Mouse (Mus musculus): Measurements from ENCODE around the gene Gm13279. TPM values are rescaled to one million over a fixed set of nuclear protein-coding genes. Genes with fewer than 3 reads are reported as not detected.
"Not testable (repeated sequence)": the region's sequence is repeated elsewhere in the genome, so short reads cannot be mapped to it uniquely, and the experiment has no call there.

The Gm13279 gene
- polyA plus RNA-seq, 1 experiment from 2014 or later = not detected

GRCm38 (mm10) chr4:88773534-88773933 is 23.7 kb upstream of the Gm13279 start, which contains the start of gene Gm13290:
Gm13290 (plus strand) TSS chr4:88773834.
- H3K4me1 ChIP-seq; H3K27me3 ChIP-seq; H3K27ac ChIP-seq; H3K9me3 ChIP-seq; H3K4me2 ChIP-seq (replicated peaks); H3K36me3 ChIP-seq; ATAC-seq (ENCODE audit: insufficient number of reproducible peaks, insufficient read depth, low FRiP score, low TSS enrichment); H3K9ac ChIP-seq; H3K4me3 ChIP-seq: not testable (repeated sequence)
- no CpG with 5 or more reads among the region's 32 CpGs for WGBS

GRCm38 (mm10) chr4:88776622-88777021 is 20.6 kb upstream of the Gm13279 start, which contains the start of gene Gm13289:
Gm13289 (plus strand) TSS chr4:88776922.
- not testable (repeated sequence) for H3K9me3 ChIP-seq; H3K4me1 ChIP-seq; H3K4me2 ChIP-seq (replicated peaks); ATAC-seq (ENCODE audit: insufficient number of reproducible peaks, insufficient read depth, low FRiP score, low TSS enrichment); H3K9ac ChIP-seq; H3K4me3 ChIP-seq; H3K27ac ChIP-seq; H3K36me3 ChIP-seq; H3K27me3 ChIP-seq
- WGBS = no CpG with 5 or more reads among the region's 29 CpGs

DNA sequence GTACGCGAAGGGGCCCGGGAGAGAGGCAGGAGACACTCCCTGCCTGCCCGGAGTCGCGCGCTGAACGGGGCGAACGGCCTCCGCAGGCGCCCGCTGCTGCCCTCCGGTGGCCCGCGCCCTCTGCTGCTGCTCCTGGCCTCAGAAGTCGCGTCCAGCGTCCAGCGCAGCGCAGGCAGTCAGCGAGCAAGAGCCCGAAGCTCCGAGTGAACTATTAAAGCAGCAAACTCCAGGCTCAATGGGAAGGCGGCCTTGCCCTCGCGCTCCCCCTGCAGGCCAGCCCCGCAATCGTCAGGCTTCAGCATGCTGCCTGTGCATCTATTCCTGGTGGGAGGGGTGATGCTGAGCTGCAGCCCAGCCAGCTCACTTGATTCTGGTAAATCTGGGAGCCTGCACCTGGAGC is 17.6 kb upstream of the Gm13279 start, which contains the start of gene Gm13272:
Gene Gm13272, plus strand, starts transcription at position 301 of the 400 bp plus-strand sequence.
- H3K27ac ChIP-seq; H3K27me3 ChIP-seq; H3K4me1 ChIP-seq; H3K4me3 ChIP-seq; H3K9me3 ChIP-seq; ATAC-seq (ENCODE audit: insufficient number of reproducible peaks, insufficient read depth, low FRiP score, low TSS enrichment); H3K9ac ChIP-seq; H3K4me2 ChIP-seq (replicated peaks); H3K36me3 ChIP-seq: not testable (repeated sequence)
- WGBS = no CpG with 5 or more reads among the region's 29 CpGs

DNA sequence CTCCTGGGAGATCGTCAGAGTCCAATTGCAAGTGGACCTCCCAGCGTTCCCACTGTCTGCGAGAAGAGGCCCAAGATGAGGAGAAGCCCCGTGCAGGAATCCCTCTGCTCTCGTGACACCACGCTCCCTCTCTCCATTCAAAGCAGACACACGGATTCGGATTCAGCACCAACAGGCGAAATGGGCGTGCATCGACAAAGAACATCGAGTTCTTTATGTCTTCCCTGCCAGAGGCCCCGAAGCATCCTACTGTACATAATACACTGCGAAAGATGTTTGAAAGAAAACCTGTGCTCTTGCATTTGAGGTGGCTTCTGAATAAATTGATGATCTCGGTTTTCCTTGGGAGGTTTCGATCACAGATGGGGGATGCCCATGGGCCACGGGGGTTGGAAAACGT is 16.9 kb upstream of the Gm13279 start:
- not testable (repeated sequence) for ATAC-seq (ENCODE audit: insufficient number of reproducible peaks, insufficient read depth, low FRiP score, low TSS enrichment); H3K4me3 ChIP-seq; H3K9me3 ChIP-seq; H3K4me2 ChIP-seq (replicated peaks); H3K9ac ChIP-seq; H3K27ac ChIP-seq; H3K27me3 ChIP-seq; H3K4me1 ChIP-seq; H3K36me3 ChIP-seq
- WGBS = 41% methylated on average over 16 of the region's 18 CpGs

GRCm38 (mm10) chr4:88781831-88782230 is 15.4 kb upstream of the Gm13279 start, which contains the start of gene Ifnz:
Ifnz (plus strand) TSS chr4:88782131.
- 16% methylated on average over 5 of the region's 7 CpGs for WGBS
- not testable (repeated sequence) for H3K4me1 ChIP-seq; H3K9ac ChIP-seq; H3K36me3 ChIP-seq; H3K9me3 ChIP-seq; ATAC-seq (ENCODE audit: insufficient number of reproducible peaks, insufficient read depth, low FRiP score, low TSS enrichment); H3K27ac ChIP-seq; H3K27me3 ChIP-seq
- Histone ChIP-seq H3K4me2 (replicated peaks) (peak within 1 kb of the TSS; percentile 30; the same call in 1 of the 2 replicates), H3K4me3 (0 out of 2 replicates have a peak within 1 kb of the TSS, but pooled peaks have one; percentile 22)

- H3K27me3 ChIP-seq; H3K27ac ChIP-seq; H3K36me3 ChIP-seq; H3K9ac ChIP-seq; H3K9me3 ChIP-seq; H3K4me1 ChIP-seq; ATAC-seq (ENCODE audit: insufficient number of reproducible peaks, insufficient read depth, low FRiP score, low TSS enrichment): not testable (repeated sequence)
- WGBS = 0% methylated on average over 21 of the region's 31 CpGs
- H3K4me2 ChIP-seq (replicated peaks) = peak overlapping the region; percentile 30; the same call in 1 of the 2 replicates
- H3K4me3 ChIP-seq = 0 out of 2 replicates have a peak overlapping the region, but pooled peaks have one; percentile 22
These were observed 14.9 kb upstream of the Gm13279 start for GRCm38 (mm10) chr4:88782335-88782734.

GRCm38 (mm10) chr4:88785409-88785808 is 11.8 kb upstream of the Gm13279 start, which contains the start of gene Gm13276:
Gm13276 (plus strand) TSS chr4:88785709.
- H3K9ac ChIP-seq; H3K9me3 ChIP-seq; ATAC-seq (ENCODE audit: insufficient number of reproducible peaks, insufficient read depth, low FRiP score, low TSS enrichment); H3K27ac ChIP-seq; H3K4me1 ChIP-seq; H3K27me3 ChIP-seq; H3K4me2 ChIP-seq (replicated peaks); H3K4me3 ChIP-seq; H3K36me3 ChIP-seq: not testable (repeated sequence)
- WGBS = no CpG with 5 or more reads among the region's 27 CpGs

GRCm38 (mm10) chr4:88788402-88788801 is 8.8 kb upstream of the Gm13279 start, which contains the start of gene Gm13277:
Gm13277 (plus strand) TSS chr4:88788632.
- H3K36me3 ChIP-seq; H3K27me3 ChIP-seq; H3K9me3 ChIP-seq; H3K4me2 ChIP-seq (replicated peaks); H3K27ac ChIP-seq; H3K4me1 ChIP-seq; H3K4me3 ChIP-seq; ATAC-seq (ENCODE audit: insufficient number of reproducible peaks, insufficient read depth, low FRiP score, low TSS enrichment); H3K9ac ChIP-seq: not testable (repeated sequence)
- 0% methylated on average over 1 of the region's 28 CpGs for WGBS

GRCm38 (mm10) chr4:88791250-88791649 is 5.9 kb upstream of the Gm13279 start, which contains the start of gene Gm13278:
Gm13278 (plus strand) TSS chr4:88791550.
- not testable (repeated sequence) for H3K4me1 ChIP-seq; ATAC-seq (ENCODE audit: insufficient number of reproducible peaks, insufficient read depth, low FRiP score, low TSS enrichment); H3K36me3 ChIP-seq; H3K27me3 ChIP-seq; H3K27ac ChIP-seq; H3K4me3 ChIP-seq; H3K4me2 ChIP-seq (replicated peaks); H3K9ac ChIP-seq; H3K9me3 ChIP-seq
- WGBS = no CpG with 5 or more reads among the region's 28 CpGs

DNA sequence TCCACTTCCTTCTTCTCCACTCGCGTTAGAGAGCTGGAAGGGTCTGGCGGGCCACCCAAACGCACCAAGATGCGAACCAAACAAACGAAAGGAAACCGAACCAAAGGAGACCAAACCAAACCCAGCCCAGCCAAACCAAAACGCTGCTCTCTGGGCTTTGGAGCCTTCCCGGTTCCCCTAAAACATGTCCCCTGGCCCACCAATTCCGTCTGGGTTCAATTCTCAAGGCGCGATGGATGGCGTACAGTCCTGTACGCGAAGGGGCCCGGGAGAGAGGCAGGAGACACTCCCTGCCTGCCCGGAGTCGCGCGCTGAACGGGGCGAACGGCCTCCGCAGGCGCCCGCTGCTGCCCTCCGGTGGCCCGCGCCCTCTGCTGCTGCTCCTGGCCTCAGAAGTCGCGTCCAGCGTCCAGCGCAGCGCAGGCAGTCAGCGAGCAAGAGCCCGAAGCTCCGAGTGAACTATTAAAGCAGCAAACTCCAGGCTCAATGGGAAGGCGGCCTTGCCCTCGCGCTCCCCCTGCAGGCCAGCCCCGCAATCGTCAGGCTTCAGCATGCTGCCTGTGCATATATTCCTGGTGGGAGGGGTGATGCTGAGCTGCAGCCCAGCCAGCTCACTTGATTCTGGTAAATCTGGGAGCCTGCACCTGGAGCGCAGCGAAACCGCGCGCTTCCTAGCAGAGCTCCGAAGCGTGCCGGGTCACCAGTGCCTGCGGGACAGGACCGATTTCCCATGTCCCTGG is 3.1 kb upstream of the Gm13279 start, which contains the start of gene Gm13275:
Gene Gm13275, plus strand, starts transcription at position 552 of the 740 bp plus-strand sequence.
- not testable (repeated sequence) for H3K4me2 ChIP-seq (replicated peaks); H3K27me3 ChIP-seq; H3K36me3 ChIP-seq; H3K9ac ChIP-seq; H3K4me3 ChIP-seq; H3K4me1 ChIP-seq; H3K27ac ChIP-seq; ATAC-seq (ENCODE audit: insufficient number of reproducible peaks, insufficient read depth, low FRiP score, low TSS enrichment); H3K9me3 ChIP-seq
- WGBS = 1% methylated on average over 14 of the region's 52 CpGs

GRCm38 (mm10) chr4:88799365-88799764 is 2.2 kb downstream of the Gm13279 start, which contains the start of gene Gm13285:
Gm13285 (plus strand) TSS chr4:88799665.
- H3K27me3 ChIP-seq; H3K4me3 ChIP-seq; H3K9ac ChIP-seq; H3K9me3 ChIP-seq; ATAC-seq (ENCODE audit: insufficient number of reproducible peaks, insufficient read depth, low FRiP score, low TSS enrichment); H3K4me1 ChIP-seq; H3K36me3 ChIP-seq; H3K4me2 ChIP-seq (replicated peaks); H3K27ac ChIP-seq: not testable (repeated sequence)
- 10% methylated on average over 6 of the region's 7 CpGs for WGBS

DNA sequence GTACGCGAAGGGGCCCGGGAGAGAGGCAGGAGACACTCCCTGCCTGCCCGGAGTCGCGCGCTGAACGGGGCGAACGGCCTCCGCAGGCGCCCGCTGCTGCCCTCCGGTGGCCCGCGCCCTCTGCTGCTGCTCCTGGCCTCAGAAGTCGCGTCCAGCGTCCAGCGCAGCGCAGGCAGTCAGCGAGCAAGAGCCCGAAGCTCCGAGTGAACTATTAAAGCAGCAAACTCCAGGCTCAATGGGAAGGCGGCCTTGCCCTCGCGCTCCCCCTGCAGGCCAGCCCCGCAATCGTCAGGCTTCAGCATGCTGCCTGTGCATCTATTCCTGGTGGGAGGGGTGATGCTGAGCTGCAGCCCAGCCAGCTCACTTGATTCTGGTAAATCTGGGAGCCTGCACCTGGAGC is 5.8 kb downstream of the Gm13279 start, which contains the start of gene Gm13287:
Gene Gm13287, plus strand, starts transcription at position 301 of the 400 bp plus-strand sequence.
- H3K4me2 ChIP-seq (replicated peaks); H3K27ac ChIP-seq; H3K36me3 ChIP-seq; ATAC-seq (ENCODE audit: insufficient number of reproducible peaks, insufficient read depth, low FRiP score, low TSS enrichment); H3K4me3 ChIP-seq; H3K9me3 ChIP-seq; H3K9ac ChIP-seq; H3K27me3 ChIP-seq; H3K4me1 ChIP-seq: not testable (repeated sequence)
- WGBS = no CpG with 5 or more reads among the region's 29 CpGs
